Mouse (Mus musculus) erythroblast, embryonic 14.5 days (primary cell): ENCODE results near the gene Clic4.

Experiments
- GATA1 ChIP-seq: IDR thresholded peaks from 2 replicates; pipeline ENCODE4 v1.6.1; 2012; ENCODE audit warnings: low read length, inconsistent platforms, mixed read lengths
- TAL1 ChIP-seq: IDR thresholded peaks from 3 replicates; pipeline ENCODE4 v1.6.1; 2012; ENCODE audit warnings: low read length, inconsistent platforms, mixed read lengths

GRCm38 (mm10) chr4:135246866-135247756, 25.5 kb downstream of the Clic4 start:
- no peak for TF ChIP-seq TAL1
- no peak for TF ChIP-seq GATA1
